Mouse (Mus musculus) B cell, adult 2 months (primary cell): Measurements from ENCODE around the gene Tubgcp2.
A peak's percentile ranks its signal among the peaks of the same experiment; 100 is the strongest.

Experiments
- DNase-seq, 2 experiments: peaks; one replicate each; pipeline ENCODE4 v3.0.0; 2022

The Tubgcp2 gene

GRCm38 (mm10) chr7:139978278-139978892 is 58.1 kb downstream of the Tubgcp2 start, which contains the start of gene 6430531B16Rik:
6430531B16Rik (minus strand) TSS chr7:139978755.
- peak; percentile 73 to 74 for DNase-seq

GRCm38 (mm10) chr7:139975471-139975870 is 61.0 kb downstream of the Tubgcp2 start:
- DNase-seq, result no peak

- DNase-seq, result peak in 1 of 2 experiments; percentile 24
These were observed 62.2 kb downstream of the Tubgcp2 start for GRCm38 (mm10) chr7:139974307-139974706.

GRCm38 (mm10) chr7:139972923-139973331 is 63.5 kb downstream of the Tubgcp2 start:
- no peak for DNase-seq

GRCm38 (mm10) chr7:139971436-139971835 is 65.0 kb downstream of the Tubgcp2 start:
- no peak for DNase-seq

GRCm38 (mm10) chr7:139970979-139971378 is 65.5 kb downstream of the Tubgcp2 start:
- no peak for DNase-seq

GRCm38 (mm10) chr7:139970216-139970919 is 66.1 kb downstream of the Tubgcp2 start:
- DNase-seq, result peak in 1 of 2 experiments; percentile 21

GRCm38 (mm10) chr7:139969348-139970130 is 66.9 kb downstream of the Tubgcp2 start:
- peak; percentile 83 to 88 for DNase-seq

GRCm38 (mm10) chr7:139968428-139968827 is 68.0 kb downstream of the Tubgcp2 start:
- DNase-seq, result peak; percentile 64 to 71

GRCm38 (mm10) chr7:139967175-139967574 is 69.3 kb downstream of the Tubgcp2 start:
- DNase-seq, result no peak

- no peak for DNase-seq
These were observed 72.7 kb downstream of the Tubgcp2 start for GRCm38 (mm10) chr7:139963814-139964213.

- DNase-seq, result no peak
These were observed 75.3 kb downstream of the Tubgcp2 start for GRCm38 (mm10) chr7:139961141-139961540.

GRCm38 (mm10) chr7:139957958-139958357 is 78.5 kb downstream of the Tubgcp2 start:
- DNase-seq, result no peak

GRCm38 (mm10) chr7:139957437-139957836 is 79.0 kb downstream of the Tubgcp2 start:
- no peak for DNase-seq

GRCm38 (mm10) chr7:139956658-139957057 is 79.8 kb downstream of the Tubgcp2 start:
- no peak for DNase-seq

- DNase-seq, result no peak
These were observed 81.0 kb downstream of the Tubgcp2 start for GRCm38 (mm10) chr7:139955505-139955904.

- no peak for DNase-seq
These were observed 84.4 kb downstream of the Tubgcp2 start for GRCm38 (mm10) chr7:139951991-139952633.

GRCm38 (mm10) chr7:139951079-139951478 is 85.4 kb downstream of the Tubgcp2 start:
- peak; percentile 36 to 50 for DNase-seq

GRCm38 (mm10) chr7:139950283-139950971 is 86.0 kb downstream of the Tubgcp2 start:
- DNase-seq, result peak; percentile 60 to 62

GRCm38 (mm10) chr7:139949893-139950282 is 86.6 kb downstream of the Tubgcp2 start:
- peak; percentile 58 to 62 for DNase-seq

GRCm38 (mm10) chr7:139946032-139946431 is 90.4 kb downstream of the Tubgcp2 start:
- no peak for DNase-seq
